Mouse (Mus musculus) gastrocnemius, postnatal 25 days (tissue): ENCODE results near the gene Scd2. TPM values are rescaled to one million over a fixed set of nuclear protein-coding genes. Genes with fewer than 3 reads are reported as not detected.

Experiments
- microRNA-seq, 2 experiments: library from miRNA; unstranded; fragments of <30 nt; microRNA quantifications; one replicate each; pipeline ENCODE4 v1.2.0; 2021; ENCODE audit warnings: borderline replicate concordance in 2 of 2
- total RNA-seq, 2 experiments: library from RNA; stranded (reverse); gene quantifications; 1 replicate in 1 of 2; 2 replicates in 1 of 2; pipeline ENCODE4 v1.2.3; 2021

Gene Scd2
- total RNA-seq, 2 experiments from 2014 or later: 11.8 to 12.5 TPM

Small RNA genes within 50 kb of the gene (microRNA-seq; reads per million reads assigned to microRNA genes)
- gene Mir5114: 0.74 to 1.9 reads per million in 2 experiments

Other genes starting within 250 kb of the Scd2 start
- 1 to 10 TPM; 3.4 to 4.8 TPM for gene Erlin1, start 223.9 kb upstream of the Scd2 start, total RNA-seq
- 10 to 100 TPM; 14.9 to 17.4 TPM for gene Chuk, start 186.2 kb upstream of the Scd2 start, total RNA-seq
- gene Cwf19l1, start 157.8 kb upstream of the Scd2 start, total RNA-seq: 1 to 10 TPM; 4.0 to 5.7 TPM
- 10 to 100 TPM; 12.7 to 13.5 TPM for gene Bloc1s2, start 147.2 kb upstream of the Scd2 start, total RNA-seq
- not detected for gene Pkd2l1, start 101.2 kb upstream of the Scd2 start, total RNA-seq
- gene Scd3, start 90.4 kb upstream of the Scd2 start, total RNA-seq: not detected
- under 1 TPM; 0.15 to 0.16 TPM for gene Scd4, start 39.4 kb downstream of the Scd2 start, total RNA-seq
- 100 to 1,000 TPM in 1 of 2 experiments, 10 to 100 TPM in 1; 16.2 to 171 TPM for gene Scd1, start 114.2 kb downstream of the Scd2 start, total RNA-seq
- not detected for gene Wnt8b, start 199.8 kb downstream of the Scd2 start, total RNA-seq